Mouse (Mus musculus): ENCODE measurements around the gene Gm36864. TPM values are rescaled to one million over a fixed set of nuclear protein-coding genes. Genes with fewer than 3 reads are reported as not detected.
"Not testable (repeated sequence)": the region's sequence is repeated elsewhere in the genome, so short reads cannot be mapped to it uniquely, and the experiment has no call there.

The Gm36864 gene
- 0.26 TPM in 1 of 2 replicates, not detected in the other for polyA plus RNA-seq (2015; fragmentation: Nextera tagmentation; extraction: Ambion mirVana)

DNA sequence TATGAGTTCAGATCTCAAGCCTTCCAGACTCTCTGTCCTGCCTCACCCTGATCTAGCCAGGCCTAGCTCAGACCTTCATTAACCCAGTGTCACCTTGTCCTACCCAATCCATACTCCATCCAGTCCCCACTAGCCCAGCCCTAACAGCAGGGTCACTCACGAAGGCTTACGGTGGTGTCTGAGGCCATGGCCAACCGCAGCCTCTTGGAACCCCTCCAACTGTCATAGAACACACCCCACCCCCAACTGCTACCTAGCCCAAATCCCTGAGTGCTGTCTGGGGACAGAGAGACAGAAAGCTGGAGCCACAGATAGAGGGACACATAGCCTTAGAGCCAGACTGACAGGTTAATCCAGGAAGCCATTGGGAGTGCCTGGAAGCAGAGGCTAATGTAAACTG lies at the start of gene Gm36864:
Gm36864 (plus strand) TSS at position 269 of the 400 bp plus-strand sequence.
- Histone ChIP-seq H3K36me3 (ENCODE audit: insufficient read depth, low read length) (no peaks in the 10 kb centered on the region), H3K4me2 (replicated peaks; ENCODE audit: low read depth, low read length) (no peak within 1 kb of the TSS), H3K27me3 (ENCODE audit: insufficient read depth, low read length) (no peaks in the 10 kb centered on the region), H3K4me1 (ENCODE audit: insufficient read depth, low read length) (no peaks in the 10 kb centered on the region), H3K4me3 (ENCODE audit: low read length) (no peak within 1 kb of the TSS), H3K27ac (ENCODE audit: low read length) (no peak within 1 kb of the TSS), H3K9ac (replicated peaks; ENCODE audit: low read length) (no peak within 1 kb of the TSS), H3K9me3 (ENCODE audit: low read length) (no peaks in the 10 kb centered on the region)
- WGBS, result 87% methylated on average over 3 of the region's 3 CpGs
- no peak for ATAC-seq (ENCODE audit: low FRiP score, low TSS enrichment)

DNA sequence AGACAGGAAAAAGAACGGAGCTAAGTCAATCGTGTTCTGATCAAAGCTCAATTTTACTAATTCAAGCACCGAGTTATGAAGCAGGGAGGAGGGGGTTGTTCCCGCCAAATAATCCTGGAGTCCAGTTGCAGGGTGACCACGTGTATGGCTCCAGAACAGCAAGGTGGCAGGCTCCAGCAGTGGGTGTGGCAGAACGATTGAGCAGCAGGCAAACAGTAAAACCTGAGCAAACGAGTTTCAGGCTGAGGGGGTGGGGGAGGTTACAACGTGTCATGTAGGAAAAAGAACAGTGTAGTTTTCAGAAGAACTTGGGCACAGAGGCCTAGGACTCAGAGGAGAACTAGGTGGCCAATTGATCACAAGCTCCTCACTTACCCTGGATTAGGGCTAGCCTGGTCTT lies 49.5 kb upstream of the Gm36864 start:
- not testable (repeated sequence) for H3K4me1 ChIP-seq (ENCODE audit: insufficient read depth, low read length); H3K27ac ChIP-seq (ENCODE audit: low read length); H3K27me3 ChIP-seq (ENCODE audit: insufficient read depth, low read length); H3K4me3 ChIP-seq (ENCODE audit: low read length); ATAC-seq (ENCODE audit: low FRiP score, low TSS enrichment); H3K36me3 ChIP-seq (ENCODE audit: insufficient read depth, low read length); H3K4me2 ChIP-seq (replicated peaks; ENCODE audit: low read depth, low read length); H3K9me3 ChIP-seq (ENCODE audit: low read length); H3K9ac ChIP-seq (replicated peaks; ENCODE audit: low read length)
- 45% methylated on average over 8 of the region's 8 CpGs for WGBS

DNA sequence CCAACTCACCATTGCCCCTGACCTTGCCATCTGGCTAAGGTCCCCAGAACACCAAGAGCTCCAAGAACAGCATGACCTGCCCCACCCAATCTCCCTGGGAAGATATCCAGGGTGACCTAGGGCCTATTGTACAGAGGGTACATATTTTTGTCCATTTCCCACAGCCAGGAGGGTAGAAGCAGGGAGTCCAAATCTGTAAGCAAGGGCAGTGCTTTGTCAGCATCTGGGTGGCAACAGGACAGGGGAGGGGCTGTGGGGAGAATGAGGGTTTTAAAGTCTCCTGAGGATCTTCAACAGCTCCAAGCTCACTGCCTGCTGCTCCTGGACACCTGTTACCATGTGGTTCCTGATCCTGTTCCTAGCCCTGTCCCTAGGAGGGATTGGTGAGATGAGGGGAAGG lies 48.0 kb upstream of the Gm36864 start, which contains the start of gene Klk1b24:
Klk1b24 (plus strand) TSS at position 301 of the 400 bp plus-strand sequence.
- H3K27me3 ChIP-seq (ENCODE audit: insufficient read depth, low read length); H3K36me3 ChIP-seq (ENCODE audit: insufficient read depth, low read length); H3K4me2 ChIP-seq (replicated peaks; ENCODE audit: low read depth, low read length); H3K4me3 ChIP-seq (ENCODE audit: low read length); H3K9me3 ChIP-seq (ENCODE audit: low read length); H3K9ac ChIP-seq (replicated peaks; ENCODE audit: low read length); H3K27ac ChIP-seq (ENCODE audit: low read length); ATAC-seq (ENCODE audit: low FRiP score, low TSS enrichment); H3K4me1 ChIP-seq (ENCODE audit: insufficient read depth, low read length): not testable (repeated sequence)

DNA sequence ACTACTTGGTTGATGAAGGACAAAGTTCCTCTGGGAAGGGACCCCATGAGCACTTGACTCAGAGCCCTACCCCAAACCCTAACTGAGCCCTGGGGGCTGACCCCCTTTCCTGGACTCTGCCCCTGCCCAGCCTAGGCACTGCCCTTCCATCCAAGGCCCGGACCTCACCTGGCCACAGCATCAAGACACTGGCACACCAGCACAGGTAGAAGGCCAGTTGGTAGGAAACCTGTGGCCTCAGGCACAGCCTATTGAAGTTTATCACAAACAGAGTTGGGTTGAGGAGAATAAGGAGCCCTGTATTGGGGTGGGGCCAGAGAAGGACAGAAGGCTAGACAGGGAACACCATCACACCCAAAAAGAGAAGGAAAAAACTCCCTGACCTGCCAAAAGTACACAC lies 42.5 kb upstream of the Gm36864 start:
- H3K27ac ChIP-seq (ENCODE audit: low read length); H3K9me3 ChIP-seq (ENCODE audit: low read length); H3K36me3 ChIP-seq (ENCODE audit: insufficient read depth, low read length); H3K27me3 ChIP-seq (ENCODE audit: insufficient read depth, low read length); H3K9ac ChIP-seq (replicated peaks; ENCODE audit: low read length); H3K4me2 ChIP-seq (replicated peaks; ENCODE audit: low read depth, low read length); H3K4me3 ChIP-seq (ENCODE audit: low read length); H3K4me1 ChIP-seq (ENCODE audit: insufficient read depth, low read length); ATAC-seq (ENCODE audit: low FRiP score, low TSS enrichment): not testable (repeated sequence)
- WGBS, result 67% methylated on average over 1 of the region's 1 CpGs

DNA sequence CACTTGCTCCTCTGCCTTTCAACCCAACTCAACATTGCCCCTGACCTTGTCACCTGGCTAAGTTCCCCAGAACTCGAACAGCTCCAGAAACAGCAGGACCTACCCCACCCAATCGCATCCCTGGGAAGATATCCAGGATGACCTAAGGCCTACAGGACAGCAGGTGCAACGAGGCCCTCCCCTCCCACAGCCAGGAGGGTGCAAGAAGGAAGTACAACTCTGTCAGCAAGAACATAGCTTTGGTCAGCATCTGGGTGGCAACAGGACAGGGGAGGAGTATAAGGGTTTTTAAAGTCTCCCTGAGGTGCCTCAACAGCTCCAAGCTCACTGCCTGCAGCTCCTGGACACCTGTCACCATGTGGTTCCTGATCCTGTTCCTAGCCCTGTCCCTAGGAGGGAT lies 38.1 kb upstream of the Gm36864 start, which contains the start of gene Klk1b3:
Klk1b3 (plus strand) TSS at position 301 of the 400 bp plus-strand sequence.
- 59% methylated on average over 3 of the region's 3 CpGs for WGBS
- Histone ChIP-seq H3K9me3 (ENCODE audit: low read length) (no peaks in the 10 kb centered on the region), H3K4me1 (ENCODE audit: insufficient read depth, low read length) (no peaks in the 10 kb centered on the region), H3K27me3 (ENCODE audit: insufficient read depth, low read length) (no peaks in the 10 kb centered on the region), H3K27ac (ENCODE audit: low read length) (no peak within 1 kb of the TSS), H3K4me2 (replicated peaks; ENCODE audit: low read depth, low read length) (no peak within 1 kb of the TSS), H3K4me3 (ENCODE audit: low read length) (no peak within 1 kb of the TSS), H3K9ac (replicated peaks; ENCODE audit: low read length) (no peak within 1 kb of the TSS), H3K36me3 (ENCODE audit: insufficient read depth, low read length) (no peaks in the 10 kb centered on the region)
- ATAC-seq (ENCODE audit: low FRiP score, low TSS enrichment), result no peak

DNA sequence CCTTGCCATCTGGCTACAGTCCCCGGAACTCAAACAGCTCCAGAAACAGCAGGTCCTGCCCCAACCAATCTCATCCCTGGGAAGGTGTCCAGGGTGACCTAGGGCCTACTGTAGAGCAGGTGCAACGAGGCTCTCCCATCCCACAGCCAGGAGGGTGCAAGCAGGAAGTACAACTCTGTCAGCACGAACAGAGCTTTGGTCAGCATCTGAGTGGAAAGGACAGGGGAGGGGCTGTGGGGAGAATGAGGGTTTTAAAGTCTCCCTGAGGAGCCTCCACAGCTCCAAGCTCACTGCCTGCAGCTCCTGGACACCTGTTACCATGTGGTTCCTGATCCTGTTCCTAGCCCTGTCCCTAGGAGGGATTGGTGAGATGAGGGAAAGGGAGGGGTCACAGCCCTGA lies 28.8 kb upstream of the Gm36864 start, which contains the start of gene Klk1b4:
Klk1b4 (plus strand) TSS at position 301 of the 400 bp plus-strand sequence.
- not testable (repeated sequence) for H3K4me1 ChIP-seq (ENCODE audit: insufficient read depth, low read length); H3K27me3 ChIP-seq (ENCODE audit: insufficient read depth, low read length); H3K36me3 ChIP-seq (ENCODE audit: insufficient read depth, low read length); ATAC-seq (ENCODE audit: low FRiP score, low TSS enrichment); H3K4me2 ChIP-seq (replicated peaks; ENCODE audit: low read depth, low read length); H3K4me3 ChIP-seq (ENCODE audit: low read length); H3K9me3 ChIP-seq (ENCODE audit: low read length); H3K9ac ChIP-seq (replicated peaks; ENCODE audit: low read length); H3K27ac ChIP-seq (ENCODE audit: low read length)
- 27% methylated on average over 3 of the region's 3 CpGs for WGBS

DNA sequence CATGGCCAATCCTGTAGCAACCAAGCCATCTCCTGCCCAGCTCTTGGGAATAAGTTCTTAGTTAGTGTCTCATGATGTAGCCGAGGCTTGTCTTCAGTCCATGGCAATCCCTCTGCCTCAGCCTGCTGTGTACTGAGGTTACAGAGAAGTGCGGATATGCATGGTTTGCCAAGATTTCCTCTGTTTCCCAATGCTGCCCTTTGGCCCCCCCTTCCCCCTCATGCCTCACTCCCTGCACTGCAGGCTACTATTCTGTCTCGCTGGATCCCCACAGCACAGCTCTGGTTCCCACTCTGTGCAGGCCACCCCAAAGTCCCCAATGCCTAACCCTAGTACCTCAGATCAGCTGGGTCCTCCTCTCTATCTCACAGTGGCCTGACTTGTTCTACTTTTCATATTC lies 27.7 kb upstream of the Gm36864 start:
- WGBS, result 71% methylated on average over 3 of the region's 3 CpGs
- Histone ChIP-seq H3K9me3 (ENCODE audit: low read length) (no peaks in the 10 kb centered on the region), H3K36me3 (ENCODE audit: insufficient read depth, low read length) (no peaks in the 10 kb centered on the region), H3K4me3 (ENCODE audit: low read length) (no peak overlapping the region), H3K4me1 (ENCODE audit: insufficient read depth, low read length) (no peaks in the 10 kb centered on the region), H3K27ac (ENCODE audit: low read length) (no peak overlapping the region), H3K9ac (replicated peaks; ENCODE audit: low read length) (no peak overlapping the region), H3K4me2 (replicated peaks; ENCODE audit: low read depth, low read length) (no peak overlapping the region), H3K27me3 (ENCODE audit: insufficient read depth, low read length) (no peaks in the 10 kb centered on the region)
- no peak for ATAC-seq (ENCODE audit: low FRiP score, low TSS enrichment)

DNA sequence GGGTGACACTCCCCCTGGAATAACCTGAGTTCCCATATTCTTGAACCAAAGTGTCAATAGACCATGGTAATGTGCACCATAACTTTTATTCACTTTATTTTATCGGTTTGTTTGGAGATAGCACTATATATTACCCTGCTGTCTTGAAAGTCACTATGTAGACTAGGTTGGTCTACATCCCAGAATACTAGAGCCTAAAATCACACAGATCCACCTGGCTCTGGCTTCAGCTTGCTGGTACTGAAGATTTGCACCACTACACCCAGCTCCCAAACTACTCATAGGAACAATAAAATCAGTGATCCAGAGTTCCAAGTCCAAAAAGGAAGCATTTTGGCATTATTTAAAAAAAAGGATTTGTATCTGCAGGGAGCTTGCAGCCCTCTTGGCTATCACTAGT lies 20.3 kb upstream of the Gm36864 start, which contains the start of gene Klk1b5:
Klk1b5 (plus strand) TSS at position 301 of the 400 bp plus-strand sequence.
- Histone ChIP-seq H3K9me3 (ENCODE audit: low read length) (no peaks in the 10 kb centered on the region), H3K4me3 (ENCODE audit: low read length) (no peak within 1 kb of the TSS), H3K4me1 (ENCODE audit: insufficient read depth, low read length) (no peaks in the 10 kb centered on the region), H3K4me2 (replicated peaks; ENCODE audit: low read depth, low read length) (no peak within 1 kb of the TSS), H3K9ac (replicated peaks; ENCODE audit: low read length) (no peak within 1 kb of the TSS), H3K27ac (ENCODE audit: low read length) (no peak within 1 kb of the TSS), H3K36me3 (ENCODE audit: insufficient read depth, low read length) (no peaks in the 10 kb centered on the region), H3K27me3 (ENCODE audit: insufficient read depth, low read length) (no peaks in the 10 kb centered on the region)
- WGBS, result 80% methylated on average over 1 of the region's 1 CpGs
- no peak for ATAC-seq (ENCODE audit: low FRiP score, low TSS enrichment)

DNA sequence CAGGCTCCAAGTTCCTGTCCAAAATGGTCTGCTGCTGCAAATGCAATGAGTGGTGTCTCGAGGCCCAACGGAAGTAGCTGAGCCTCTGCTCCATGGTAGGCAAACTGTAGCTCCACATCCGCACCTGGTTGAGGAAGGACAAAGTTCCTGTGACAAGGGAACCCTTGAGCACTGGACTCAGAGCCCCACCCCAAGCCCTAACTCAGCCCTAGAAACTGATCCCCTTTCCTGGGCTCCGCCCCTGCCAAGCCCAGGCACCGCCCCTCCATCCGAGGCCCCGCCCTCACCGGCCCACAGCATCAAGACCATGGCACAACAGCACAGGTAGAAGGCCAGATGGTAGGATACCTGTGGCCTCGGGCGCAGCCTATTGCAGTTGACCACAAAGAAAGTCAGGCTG lies 14.4 kb upstream of the Gm36864 start:
- 57% methylated on average over 8 of the region's 10 CpGs for WGBS
- not testable (repeated sequence) for H3K9ac ChIP-seq (replicated peaks; ENCODE audit: low read length); H3K36me3 ChIP-seq (ENCODE audit: insufficient read depth, low read length); ATAC-seq (ENCODE audit: low FRiP score, low TSS enrichment); H3K9me3 ChIP-seq (ENCODE audit: low read length); H3K4me2 ChIP-seq (replicated peaks; ENCODE audit: low read depth, low read length); H3K4me1 ChIP-seq (ENCODE audit: insufficient read depth, low read length); H3K27ac ChIP-seq (ENCODE audit: low read length); H3K27me3 ChIP-seq (ENCODE audit: insufficient read depth, low read length); H3K4me3 ChIP-seq (ENCODE audit: low read length)

DNA sequence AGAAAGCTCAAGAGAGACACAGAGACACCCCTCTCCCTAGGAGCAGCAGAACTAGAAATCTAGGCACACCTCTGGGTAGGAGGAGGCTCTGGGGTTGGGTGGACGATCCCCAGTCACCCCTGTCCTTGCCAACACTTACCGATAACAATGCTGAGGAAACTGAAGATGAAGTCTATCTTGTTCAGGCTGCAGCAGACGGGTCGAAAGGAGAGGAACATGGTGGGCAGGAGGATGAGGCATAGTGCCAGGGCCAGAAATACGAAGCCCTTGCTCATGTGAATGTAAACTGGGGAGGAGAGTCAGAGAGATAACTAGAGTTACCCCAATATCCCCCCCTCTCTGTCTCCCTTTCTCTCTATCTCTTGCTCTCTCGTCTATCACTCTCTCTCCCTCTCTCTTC lies 13.6 kb upstream of the Gm36864 start:
- not testable (repeated sequence) for H3K4me3 ChIP-seq (ENCODE audit: low read length); H3K27ac ChIP-seq (ENCODE audit: low read length); H3K9me3 ChIP-seq (ENCODE audit: low read length); H3K9ac ChIP-seq (replicated peaks; ENCODE audit: low read length); H3K27me3 ChIP-seq (ENCODE audit: insufficient read depth, low read length); H3K36me3 ChIP-seq (ENCODE audit: insufficient read depth, low read length); H3K4me1 ChIP-seq (ENCODE audit: insufficient read depth, low read length); H3K4me2 ChIP-seq (replicated peaks; ENCODE audit: low read depth, low read length); ATAC-seq (ENCODE audit: low FRiP score, low TSS enrichment)
- WGBS, result 84% methylated on average over 6 of the region's 6 CpGs
